In genomic region chr5:121864330-121864729, GRCm38 (mm10) we compare ENCODE assay signal across 14 mouse cellular contexts. TPM values are rescaled to one million over a fixed set of nuclear protein-coding genes. Genes with fewer than 3 reads are reported as not detected.
A peak's percentile ranks its signal among the peaks of the same experiment; 100 is the strongest.
DNase-seq lines count a peak whose midpoint lies in the region; ATAC-seq lines count a peak whose summit lies in the region.
"Had no signal": no experiment of that assay in that cellular context is flagged by ENCODE, and none has a peak within 500 bp of the region (broad histone marks: within the 10 kb centered on the region; RNA-seq: fewer than 3 reads in every experiment).

No protein-coding gene starts in this region.

- H3K4me1 ChIP-seq in forebrain, embryonic 12.5 days = 0 out of 2 replicates have a peak, but pooled peaks cover 6% of the 10 kb centered on the region
- H3K4me1 ChIP-seq in forebrain, embryonic 15.5 days = no peaks in the 10 kb centered on the region
- H3K4me1 ChIP-seq in lung, embryonic 15.5 days = no peaks in the 10 kb centered on the region
- 0 out of 2 replicates have a peak, but pooled peaks cover 4% of the 10 kb centered on the region for H3K4me1 ChIP-seq in embryonic facial prominence, embryonic 13.5 days
- no peaks in the 10 kb centered on the region for H3K4me1 ChIP-seq in stomach, embryonic 14.5 days (ENCODE audit: control insufficient read depth, insufficient read depth, low read length)
- H3K4me1 ChIP-seq: hindbrain, embryonic 15.5 days had no signal

- H3K4me3 ChIP-seq in forebrain, embryonic 12.5 days (replicated peaks) = no peak overlapping the region
- no peak overlapping the region for H3K4me3 ChIP-seq in forebrain, embryonic 15.5 days
- 0 out of 2 replicates have a peak overlapping the region, but pooled peaks have one; percentile 12 for H3K4me3 ChIP-seq in lung, embryonic 15.5 days
- H3K4me3 ChIP-seq in embryonic facial prominence, embryonic 13.5 days = no peak overlapping the region
- H3K4me3 ChIP-seq in stomach, embryonic 14.5 days (ENCODE audit: low read depth, low read length) = no peak overlapping the region
- H3K4me3 ChIP-seq: hindbrain, embryonic 15.5 days; liver, embryonic 15.5 days had no signal

- no peak for DNase-seq in lung, postnatal 4 days
- no peak for DNase-seq in cerebellum, adult 9-10 months
- DNase-seq in testis, postnatal 10 days (ENCODE audit: low spot score) = no peak
- DNase-seq: B cell, adult 2 months; cerebellum, postnatal 10 days; gastrocnemius, postnatal 36 days; thymus, postnatal 25 days had no signal

- no peak for ATAC-seq in forebrain, embryonic 12.5 days (ENCODE audit: low FRiP score)
- no peak; the same call in 1 of the 2 replicates for ATAC-seq in forebrain, embryonic 15.5 days (replicated peaks)
- peak; percentile 16; the same call in 1 of the 2 replicates for ATAC-seq in lung, embryonic 15.5 days (ENCODE audit: borderline replicate concordance, extremely low read depth, low FRiP score, low TSS enrichment)
- ATAC-seq in embryonic facial prominence, embryonic 13.5 days (ENCODE audit: insufficient number of reproducible peaks, insufficient read depth, low FRiP score, low TSS enrichment, low read depth) = no peak
- ATAC-seq in stomach, embryonic 14.5 days (ENCODE audit: insufficient number of reproducible peaks, insufficient read depth, low FRiP score, low read depth) = peak; percentile 43

- H3K4me2 ChIP-seq in forebrain, embryonic 12.5 days = peak overlapping the region; percentile 24; the same call in 1 of the 2 replicates
- no peak overlapping the region for H3K4me2 ChIP-seq in forebrain, embryonic 15.5 days (replicated peaks)
- H3K4me2 ChIP-seq in lung, embryonic 15.5 days = peak overlapping the region; percentile 46
- H3K4me2 ChIP-seq in embryonic facial prominence, embryonic 13.5 days = peak overlapping the region; percentile 39; the same call in 1 of the 2 replicates
- peak overlapping the region; percentile 36 for H3K4me2 ChIP-seq in stomach, embryonic 14.5 days (replicated peaks; ENCODE audit: low read depth, low read length)
- H3K4me2 ChIP-seq: hindbrain, embryonic 15.5 days; liver, embryonic 15.5 days had no signal

- H3K27me3 ChIP-seq in forebrain, embryonic 12.5 days = no peaks in the 10 kb centered on the region
- H3K27me3 ChIP-seq in forebrain, embryonic 15.5 days = no peaks in the 10 kb centered on the region
- H3K27me3 ChIP-seq in lung, embryonic 15.5 days = no peaks in the 10 kb centered on the region
- no peaks in the 10 kb centered on the region; the same call in 1 of the 2 replicates for H3K27me3 ChIP-seq in embryonic facial prominence, embryonic 13.5 days
- no peaks in the 10 kb centered on the region for H3K27me3 ChIP-seq in stomach, embryonic 14.5 days (ENCODE audit: control insufficient read depth, insufficient read depth, low read length)
- H3K27me3 ChIP-seq: hindbrain, embryonic 15.5 days; liver, embryonic 15.5 days had no signal

- H3K9ac ChIP-seq in forebrain, embryonic 12.5 days = no peak overlapping the region
- H3K9ac ChIP-seq in forebrain, embryonic 15.5 days (replicated peaks) = no peak overlapping the region
- H3K9ac ChIP-seq in lung, embryonic 15.5 days = no peak overlapping the region
- H3K9ac ChIP-seq in embryonic facial prominence, embryonic 13.5 days = no peak overlapping the region
- no peak overlapping the region for H3K9ac ChIP-seq in stomach, embryonic 14.5 days (replicated peaks; ENCODE audit: low read depth, low read length)
- H3K9ac ChIP-seq: hindbrain, embryonic 15.5 days; liver, embryonic 15.5 days had no signal

- WGBS in forebrain, embryonic 12.5 days = 20% methylated on average over 9 of the region's 11 CpGs
- WGBS in forebrain, embryonic 15.5 days = 13% methylated on average over 7 of the region's 11 CpGs
- WGBS in lung, embryonic 15.5 days = 9% methylated on average over 5 of the region's 11 CpGs
- 13% methylated on average over 7 of the region's 11 CpGs for WGBS in embryonic facial prominence, embryonic 13.5 days
- WGBS in stomach, embryonic 14.5 days = 15% methylated on average over 8 of the region's 11 CpGs

- peaks cover 6% of the 10 kb centered on the region; the same call in 1 of the 2 replicates for H3K9me3 ChIP-seq in forebrain, embryonic 12.5 days
- no peaks in the 10 kb centered on the region for H3K9me3 ChIP-seq in forebrain, embryonic 15.5 days
- no peaks in the 10 kb centered on the region for H3K9me3 ChIP-seq in lung, embryonic 15.5 days
- peaks cover 6% of the 10 kb centered on the region; the same call in 1 of the 2 replicates for H3K9me3 ChIP-seq in embryonic facial prominence, embryonic 13.5 days
- 0 out of 2 replicates have a peak, but pooled peaks cover 3% of the 10 kb centered on the region for H3K9me3 ChIP-seq in stomach, embryonic 14.5 days (ENCODE audit: control insufficient read depth, low read depth, low read length)
- H3K9me3 ChIP-seq: hindbrain, embryonic 15.5 days; liver, embryonic 15.5 days had no signal

- no peak overlapping the region for H3K27ac ChIP-seq in forebrain, embryonic 12.5 days
- no peak overlapping the region; the same call in 1 of the 2 replicates for H3K27ac ChIP-seq in forebrain, embryonic 15.5 days (replicated peaks)
- H3K27ac ChIP-seq in lung, embryonic 15.5 days = no peak overlapping the region
- H3K27ac ChIP-seq in embryonic facial prominence, embryonic 13.5 days = no peak overlapping the region
- H3K27ac ChIP-seq in stomach, embryonic 14.5 days (ENCODE audit: low read length) = no peak overlapping the region
- H3K27ac ChIP-seq: hindbrain, embryonic 15.5 days; liver, embryonic 15.5 days had no signal

- peaks cover 15% of the 10 kb centered on the region for H3K36me3 ChIP-seq in forebrain, embryonic 12.5 days (replicated peaks)
- H3K36me3 ChIP-seq in forebrain, embryonic 15.5 days = peaks cover 14% of the 10 kb centered on the region; the same call in 1 of the 2 replicates
- no peaks in the 10 kb centered on the region for H3K36me3 ChIP-seq in lung, embryonic 15.5 days
- H3K36me3 ChIP-seq in embryonic facial prominence, embryonic 13.5 days = peaks cover 13% of the 10 kb centered on the region
- no peaks in the 10 kb centered on the region for H3K36me3 ChIP-seq in stomach, embryonic 14.5 days (ENCODE audit: control insufficient read depth, insufficient read depth, low read length)
- H3K36me3 ChIP-seq: liver, embryonic 15.5 days had no signal

RNA-seq across cellular contexts. Expression of gene Pheta1, which starts 15.5 kb away (rescaled TPM):
- polyA plus RNA-seq in forebrain, embryonic 12.5 days (2016; fragmentation: Nextera tagmentation; extraction: Ambion mirVana) = 44.6 and 48.1 TPM in 2 replicates
- polyA plus RNA-seq in forebrain, embryonic 15.5 days (2015; fragmentation: Nextera tagmentation; extraction: Ambion mirVana) = 58.9 and 59.3 TPM in 2 replicates
- polyA plus RNA-seq in lung, embryonic 15.5 days (2015; fragmentation: Nextera tagmentation; extraction: Ambion mirVana) = 27.2 and 27.5 TPM in 2 replicates
- 36.2 and 41.1 TPM in 2 replicates for polyA plus RNA-seq in embryonic facial prominence, embryonic 13.5 days (2015; fragmentation: Nextera tagmentation; extraction: Ambion mirVana)
- 17.6 and 17.8 TPM in 2 replicates for polyA plus RNA-seq in stomach, embryonic 14.5 days (2014; fragmentation: Nextera tagmentation; extraction: Ambion mirVana)

RNA-seq across cellular contexts. Expression of gene Sh2b3, which starts 26.9 kb away (rescaled TPM):
- 7.1 and 7.4 TPM in 2 replicates for polyA plus RNA-seq in forebrain, embryonic 12.5 days (2016; fragmentation: Nextera tagmentation; extraction: Ambion mirVana)
- polyA plus RNA-seq in forebrain, embryonic 15.5 days (2015; fragmentation: Nextera tagmentation; extraction: Ambion mirVana) = 5.9 and 6.7 TPM in 2 replicates
- 20.5 and 21.2 TPM in 2 replicates for polyA plus RNA-seq in lung, embryonic 15.5 days (2015; fragmentation: Nextera tagmentation; extraction: Ambion mirVana)
- polyA plus RNA-seq in embryonic facial prominence, embryonic 13.5 days (2015; fragmentation: Nextera tagmentation; extraction: Ambion mirVana) = 11.3 and 12.2 TPM in 2 replicates
- polyA plus RNA-seq in stomach, embryonic 14.5 days (2014; fragmentation: Nextera tagmentation; extraction: Ambion mirVana) = 15.4 and 17.2 TPM in 2 replicates

Comparison
In these comparisons a context has a peak if more than half of its experiments do, and no peak if none do; other contexts are left out.
1. ATAC-seq: peak in lung, embryonic 15.5 days (single experiment) and stomach, embryonic 14.5 days (single experiment); none in forebrain, embryonic 12.5 days (single experiment), forebrain, embryonic 15.5 days (single experiment) and embryonic facial prominence, embryonic 13.5 days (single experiment).